Mouse (Mus musculus) mesoderm, embryonic 11.5 days (tissue): ENCODE measurements around the gene Yif1a.

ENCODE experiments used
- DNase-seq: peaks from one replicate; pipeline ENCODE4 v3.0.0-alpha.2; 2012; ENCODE audit warnings: low read depth, low spot score

Yif1a gene

DNA sequence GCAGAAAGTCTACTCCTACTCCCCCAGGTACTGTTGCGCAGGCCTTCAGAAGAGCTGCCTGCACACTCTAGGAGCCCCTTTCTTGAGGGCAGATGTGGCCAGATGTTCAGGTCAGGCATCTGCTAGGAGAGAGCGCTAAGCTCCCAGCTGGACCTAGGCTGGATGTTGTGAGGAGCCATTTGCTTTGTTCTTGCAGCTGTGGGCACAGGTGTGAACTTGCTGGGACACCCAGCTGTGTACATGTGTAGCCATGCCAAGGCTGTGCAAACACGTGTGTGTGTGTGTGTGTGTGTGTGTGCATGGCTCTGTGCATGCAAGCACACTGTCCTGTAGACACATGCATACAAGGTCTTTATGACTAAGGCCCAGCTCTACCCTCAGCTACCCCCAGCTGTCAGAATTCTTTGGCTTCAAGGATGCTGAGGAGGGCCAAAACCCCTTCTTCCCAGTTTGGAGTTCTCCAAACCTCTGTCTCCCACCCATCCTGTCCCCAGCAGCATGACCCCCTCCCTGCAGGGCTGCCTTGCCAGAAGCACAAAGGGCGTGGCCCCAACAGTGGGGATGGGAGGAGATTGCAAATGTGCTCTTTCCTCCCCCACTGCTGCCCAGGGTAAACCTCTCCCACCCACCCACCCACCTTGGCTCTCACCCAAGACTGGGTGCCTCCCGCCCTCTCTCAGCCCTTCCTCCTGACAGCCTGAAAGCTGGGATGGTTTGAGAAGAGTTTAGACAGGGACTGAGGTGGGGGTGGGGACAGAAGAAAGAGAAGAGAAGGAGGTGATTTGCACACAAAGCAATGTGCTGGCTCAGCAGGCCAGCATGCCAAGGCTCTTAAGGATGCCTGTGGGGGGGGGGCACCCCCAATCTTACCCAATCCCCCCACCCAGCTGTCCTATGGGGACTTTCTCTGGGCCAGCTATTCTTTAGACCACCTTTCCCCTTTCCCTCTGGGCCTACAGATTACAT, 27.7 kb upstream of the Yif1a start:
- no peak for DNase-seq

DNA sequence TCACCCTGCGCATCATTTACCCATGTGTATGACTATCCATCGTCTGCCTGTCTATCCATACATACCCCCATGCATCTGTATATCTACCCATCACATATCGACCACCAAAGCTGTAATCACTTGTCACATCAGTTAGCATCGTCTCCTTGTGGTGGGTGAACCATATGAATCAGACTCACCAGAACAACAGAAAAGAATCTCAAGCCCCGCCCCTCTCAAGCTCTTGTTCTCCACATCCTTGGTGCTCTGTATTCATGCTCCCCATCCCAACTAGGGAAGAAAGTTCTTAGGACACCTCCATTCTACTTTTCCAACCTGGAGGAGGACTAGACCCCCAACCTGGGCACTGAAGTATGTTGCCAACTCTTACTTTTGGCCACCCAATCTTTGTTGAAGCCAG, 26.3 kb upstream of the Yif1a start:
- no peak for DNase-seq

DNA sequence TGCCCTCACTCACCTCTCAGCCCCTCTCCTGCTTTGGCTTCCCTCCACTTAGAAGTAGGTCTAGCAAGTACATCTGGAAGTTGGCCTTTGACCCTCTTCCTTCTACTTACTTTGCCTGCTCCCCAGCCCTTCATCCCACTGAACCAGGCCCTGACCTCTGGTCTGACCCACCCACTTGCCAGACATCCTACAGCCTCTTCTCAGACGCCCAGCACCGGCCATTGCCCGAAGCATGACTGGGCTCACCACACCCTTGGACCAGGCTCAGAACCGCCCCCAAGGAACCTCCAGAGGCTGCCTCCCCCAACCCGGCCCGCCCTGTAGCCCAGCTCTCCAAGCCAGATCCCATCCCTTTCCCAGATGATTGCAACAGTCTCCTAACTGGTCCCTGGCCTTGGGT, 25.9 kb upstream of the Yif1a start:
- no peak for DNase-seq

DNA sequence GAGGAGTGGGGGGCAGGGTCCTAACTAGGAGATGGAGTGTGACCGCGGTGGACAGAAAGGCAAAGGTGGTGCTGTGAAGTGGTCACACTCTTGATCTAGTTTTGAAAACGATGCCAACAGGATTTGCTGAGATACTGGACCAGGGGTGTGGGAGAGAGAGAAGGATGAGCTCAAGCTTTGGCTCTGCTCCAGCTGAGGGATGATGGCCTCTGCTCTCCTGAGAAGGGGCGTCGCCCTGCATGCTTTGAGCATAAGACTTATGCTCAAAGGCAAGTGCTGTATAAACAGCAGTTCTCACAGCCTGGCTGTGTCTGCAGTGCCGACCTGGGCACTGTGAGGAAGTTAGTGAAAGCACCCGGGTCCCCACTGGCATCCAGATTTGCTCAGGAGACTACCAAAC, 23.2 kb upstream of the Yif1a start:
- no peak for DNase-seq

DNA sequence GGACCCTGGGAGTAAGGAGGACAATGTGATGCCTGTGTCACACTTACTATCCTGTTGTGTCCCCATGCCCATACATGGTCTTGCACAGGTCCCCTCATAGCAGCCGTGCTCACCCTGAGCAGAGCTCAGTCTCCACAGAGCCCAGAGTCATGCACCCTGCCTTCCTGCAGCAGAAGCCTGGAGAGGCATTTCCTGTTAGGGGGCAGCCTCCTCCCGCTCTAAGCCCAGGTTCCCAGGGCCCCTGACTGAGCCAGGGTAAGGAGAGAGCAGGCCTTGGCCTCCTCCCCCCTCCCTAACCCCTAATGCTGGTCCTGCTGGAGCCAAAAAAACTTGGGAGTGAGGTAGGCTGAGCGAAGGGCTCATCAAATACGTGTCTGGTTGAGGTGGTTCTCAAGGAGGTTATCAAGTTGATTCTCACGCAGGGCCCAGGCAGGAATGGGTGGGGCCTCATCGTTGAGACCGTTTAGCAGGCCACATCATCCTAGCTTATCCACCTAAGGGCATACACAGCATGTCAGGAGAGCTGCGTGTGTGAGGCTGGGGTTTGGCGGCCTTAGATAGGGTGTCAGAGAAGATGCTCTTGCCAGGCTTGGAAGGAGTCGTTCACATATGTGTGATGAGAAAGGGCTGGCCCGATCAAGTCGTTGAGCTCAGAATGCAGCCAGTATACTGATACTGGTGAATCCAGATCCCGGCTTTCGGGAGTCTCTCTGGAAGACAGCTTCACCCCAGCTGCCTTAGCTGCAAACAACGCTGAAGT, 21.1 kb upstream of the Yif1a start:
- no peak for DNase-seq

DNA sequence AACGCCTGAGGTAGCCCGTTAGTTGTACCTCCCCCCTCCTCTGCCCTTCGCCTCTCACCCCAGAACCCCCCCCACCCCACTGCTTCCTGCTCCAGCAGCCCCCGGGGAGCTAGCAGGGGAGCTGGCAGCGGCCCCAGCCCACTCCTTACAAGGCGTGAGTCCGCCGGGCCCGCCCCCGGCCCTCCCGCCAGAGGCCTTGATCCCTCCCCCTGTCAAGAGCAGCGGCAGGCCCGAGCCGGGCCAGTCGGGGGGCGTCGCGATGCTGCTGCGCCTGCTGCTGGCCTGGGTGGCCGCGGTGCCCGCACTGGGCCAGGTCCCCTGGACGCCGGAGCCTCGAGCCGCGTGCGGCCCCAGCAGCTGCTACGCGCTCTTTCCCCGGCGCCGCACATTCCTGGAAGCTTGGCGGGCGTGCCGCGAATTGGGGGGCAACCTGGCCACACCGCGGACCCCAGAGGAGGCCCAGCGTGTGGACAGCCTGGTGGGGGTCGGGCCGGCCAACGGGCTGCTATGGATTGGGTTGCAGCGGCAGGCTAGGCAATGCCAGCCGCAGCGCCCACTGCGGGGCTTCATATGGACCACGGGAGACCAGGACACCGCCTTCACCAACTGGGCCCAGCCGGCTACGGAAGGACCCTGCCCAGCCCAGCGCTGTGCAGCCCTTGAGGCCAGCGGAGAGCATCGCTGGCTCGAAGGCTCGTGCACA, 20.3 kb upstream of the Yif1a start, which contains the start of gene Cd248:
TSS of gene Cd248 (plus strand) at position 212 of the 703 bp plus-strand sequence.
- DNase-seq = peak; percentile 68

DNA sequence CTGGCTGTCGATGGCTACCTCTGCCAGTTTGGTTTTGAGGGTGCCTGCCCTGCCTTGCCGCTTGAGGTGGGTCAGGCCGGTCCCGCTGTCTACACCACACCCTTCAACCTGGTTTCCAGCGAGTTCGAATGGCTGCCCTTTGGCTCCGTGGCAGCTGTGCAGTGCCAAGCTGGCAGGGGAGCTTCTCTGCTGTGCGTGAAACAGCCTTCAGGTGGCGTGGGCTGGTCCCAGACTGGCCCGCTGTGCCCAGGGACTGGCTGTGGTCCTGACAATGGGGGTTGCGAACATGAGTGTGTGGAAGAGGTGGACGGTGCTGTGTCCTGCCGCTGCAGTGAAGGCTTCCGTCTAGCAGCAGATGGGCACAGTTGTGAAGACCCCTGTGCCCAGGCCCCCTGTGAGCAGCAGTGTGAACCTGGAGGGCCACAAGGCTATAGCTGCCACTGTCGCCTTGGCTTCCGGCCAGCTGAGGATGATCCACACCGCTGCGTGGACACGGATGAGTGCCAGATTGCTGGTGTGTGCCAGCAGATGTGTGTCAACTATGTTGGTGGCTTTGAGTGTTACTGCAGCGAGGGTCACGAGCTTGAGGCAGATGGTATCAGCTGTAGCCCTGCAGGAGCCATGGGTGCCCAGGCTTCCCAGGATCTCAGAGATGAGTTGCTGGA, 19.6 kb upstream of the Yif1a start:
- no peak for DNase-seq

DNA sequence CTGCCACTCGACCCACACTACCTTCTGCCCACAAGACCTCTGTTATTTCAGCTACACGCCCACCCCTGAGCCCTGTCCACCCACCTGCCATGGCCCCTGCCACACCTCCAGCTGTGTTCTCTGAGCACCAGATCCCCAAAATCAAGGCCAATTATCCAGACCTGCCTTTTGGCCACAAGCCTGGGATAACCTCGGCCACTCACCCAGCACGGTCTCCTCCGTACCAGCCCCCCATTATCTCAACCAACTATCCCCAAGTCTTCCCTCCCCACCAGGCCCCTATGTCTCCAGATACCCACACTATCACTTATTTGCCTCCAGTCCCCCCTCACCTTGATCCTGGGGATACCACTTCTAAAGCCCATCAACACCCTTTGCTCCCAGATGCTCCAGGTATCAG, 18.9 kb upstream of the Yif1a start:
- no peak for DNase-seq

DNA sequence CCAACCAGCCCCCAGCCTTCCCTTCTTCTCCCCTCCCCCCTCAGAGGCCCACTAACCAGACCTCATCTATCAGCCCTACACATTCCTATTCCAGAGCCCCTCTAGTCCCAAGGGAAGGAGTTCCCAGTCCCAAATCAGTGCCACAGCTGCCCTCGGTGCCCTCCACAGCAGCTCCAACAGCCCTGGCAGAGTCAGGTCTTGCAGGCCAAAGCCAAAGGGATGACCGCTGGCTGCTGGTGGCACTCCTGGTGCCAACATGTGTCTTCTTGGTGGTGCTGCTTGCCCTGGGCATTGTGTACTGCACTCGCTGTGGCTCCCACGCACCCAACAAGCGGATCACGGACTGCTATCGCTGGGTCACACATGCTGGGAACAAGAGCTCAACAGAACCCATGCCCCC, 18.4 kb upstream of the Yif1a start:
- DNase-seq = no peak

DNA sequence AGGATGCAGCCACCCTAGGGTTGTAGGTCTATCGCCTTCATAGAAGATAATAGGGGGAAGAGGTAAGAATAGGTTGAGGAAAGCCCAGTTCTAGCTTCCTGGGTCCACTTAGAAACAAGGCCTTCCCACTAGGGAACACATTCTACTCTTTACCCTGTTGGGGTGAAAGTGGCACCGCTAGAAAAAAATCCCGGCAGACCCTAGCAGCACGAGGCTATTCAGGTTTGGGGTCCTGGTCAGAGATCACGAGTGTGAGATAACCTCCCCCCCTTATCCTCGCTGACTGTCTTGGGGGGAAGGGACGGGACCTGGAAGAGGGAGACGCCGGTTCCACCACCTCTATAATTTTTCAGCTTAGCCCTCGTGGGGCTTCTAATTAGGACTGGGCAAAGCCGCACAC, 17.3 kb upstream of the Yif1a start:
- no peak for DNase-seq

DNA sequence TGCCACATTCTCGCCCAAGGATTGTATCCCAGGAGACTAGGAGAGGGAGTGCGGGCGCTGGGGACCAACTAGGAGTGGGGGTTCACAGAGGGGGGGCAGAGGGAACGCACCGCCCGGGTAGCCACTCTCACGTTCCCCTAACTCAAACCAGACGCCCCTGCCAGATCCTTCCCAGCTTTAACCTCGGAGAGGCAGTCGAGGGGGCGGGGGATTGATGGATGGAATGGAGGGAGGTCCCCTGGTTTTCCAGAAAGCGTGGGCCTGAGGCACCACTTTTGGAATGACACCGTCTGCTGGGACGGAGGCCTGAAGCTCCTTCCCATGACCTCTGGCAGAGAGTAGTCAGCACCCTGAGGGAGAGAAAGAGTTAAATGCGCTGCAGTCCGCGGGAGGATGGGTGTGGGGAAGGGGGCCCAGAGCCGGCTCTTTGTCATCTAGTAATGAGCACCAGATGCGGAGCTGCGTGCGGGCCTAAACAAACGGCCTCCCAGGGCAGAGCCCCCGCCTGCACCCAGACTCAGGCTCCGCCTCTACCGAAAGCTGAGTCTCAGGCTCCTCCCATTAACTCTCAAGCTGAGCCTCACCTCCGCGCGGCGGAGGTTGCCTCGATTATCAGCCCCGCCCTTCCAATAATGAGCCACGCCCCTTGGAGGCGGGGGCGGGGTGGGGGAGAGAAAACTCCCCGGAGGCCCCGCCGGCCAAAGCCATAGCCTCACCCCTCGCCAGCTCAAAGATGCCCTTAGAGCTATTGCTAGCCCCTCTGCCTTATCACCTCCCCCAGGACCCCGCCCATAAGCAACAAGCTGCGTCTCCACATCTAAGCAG, 16.6 kb upstream of the Yif1a start:
- peak; percentile 96 for DNase-seq

DNA sequence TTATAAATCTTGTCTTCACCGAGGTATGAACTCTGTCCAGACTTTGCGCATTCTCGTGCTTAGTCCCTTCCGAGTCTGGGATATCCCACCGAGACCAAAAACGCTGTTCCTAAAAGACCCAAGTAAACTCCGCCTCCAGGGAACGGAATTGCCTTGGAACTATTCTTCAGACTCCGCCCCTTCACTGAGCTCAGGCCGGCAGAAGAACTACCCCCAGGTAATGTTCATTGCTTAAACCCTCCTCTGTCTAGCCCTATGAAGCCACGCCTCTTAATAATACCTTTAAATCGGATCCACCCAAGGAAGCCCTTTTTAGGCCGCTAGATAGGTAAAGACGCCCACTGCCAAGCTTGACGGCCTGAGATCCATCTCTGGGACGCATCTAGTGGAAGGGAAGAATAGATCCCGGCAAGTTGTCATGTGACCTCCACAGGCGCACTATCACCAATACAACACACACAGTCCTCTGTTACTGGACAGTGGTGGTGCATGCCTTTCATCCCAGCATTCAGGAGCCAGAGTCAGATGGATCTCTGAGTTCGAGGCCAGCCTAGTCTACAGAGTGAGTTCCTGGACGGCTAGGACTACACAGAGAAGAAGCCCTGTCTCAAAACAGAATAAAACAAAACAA, 15.8 kb upstream of the Yif1a start:
- DNase-seq = peak; percentile 77

DNA sequence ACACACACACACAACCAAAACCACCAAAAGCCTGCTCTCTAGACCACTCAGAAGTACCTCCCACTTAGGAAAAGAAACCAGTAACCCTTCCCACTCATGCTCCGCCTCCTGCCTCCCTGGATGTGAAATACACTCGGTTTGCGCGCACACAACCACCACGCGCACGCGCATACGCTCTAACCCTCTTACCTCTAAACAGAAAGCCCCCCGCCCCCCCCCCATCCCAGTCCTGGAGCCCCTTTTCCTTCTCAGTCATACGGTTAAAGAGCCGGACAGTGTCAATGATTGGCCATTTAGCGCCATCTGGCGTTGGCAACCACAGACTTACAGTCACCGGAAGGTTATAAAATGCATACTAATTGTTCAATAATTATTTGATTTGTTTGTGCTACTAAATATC, 15.3 kb upstream of the Yif1a start:
- peak; percentile 81 for DNase-seq

DNA sequence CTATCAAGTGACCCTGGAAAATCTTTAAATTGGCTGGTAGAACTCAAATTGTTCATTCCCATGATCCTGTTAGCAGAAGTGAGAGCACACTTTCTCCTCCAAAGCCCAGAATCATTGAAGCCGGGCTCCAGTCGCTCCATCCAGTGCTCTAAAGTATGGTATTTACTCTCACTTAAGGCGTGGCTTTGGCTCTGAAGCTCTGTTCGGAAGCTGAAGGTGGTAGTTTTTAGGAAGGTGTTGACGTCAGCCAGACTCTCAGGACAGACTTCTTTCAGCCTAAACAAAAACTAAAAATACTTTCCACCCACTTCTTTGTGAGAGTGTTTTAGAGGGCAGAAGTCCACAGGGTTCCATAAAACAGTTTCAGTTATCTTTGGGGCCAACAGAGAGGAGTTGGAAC, 14.8 kb upstream of the Yif1a start:
- no peak for DNase-seq

DNA sequence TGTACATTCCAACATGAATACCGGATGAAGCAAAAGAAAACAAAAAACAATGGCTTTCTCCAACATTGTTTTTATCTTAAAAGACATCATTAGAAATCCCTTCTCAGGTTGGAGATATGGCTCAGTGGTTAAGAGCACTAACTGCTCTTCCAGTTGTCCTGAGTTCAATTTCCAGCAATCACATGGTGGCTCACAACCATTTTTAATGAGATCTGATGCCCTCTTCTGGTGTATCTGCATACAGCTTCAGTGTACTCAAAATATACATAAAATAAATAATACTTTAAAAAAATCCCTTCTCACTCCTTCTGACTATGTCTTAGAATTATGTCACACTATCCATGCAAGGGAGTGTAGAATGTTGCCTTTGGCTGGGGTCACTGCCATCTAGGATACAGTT, 9.1 kb upstream of the Yif1a start:
- no peak for DNase-seq

DNA sequence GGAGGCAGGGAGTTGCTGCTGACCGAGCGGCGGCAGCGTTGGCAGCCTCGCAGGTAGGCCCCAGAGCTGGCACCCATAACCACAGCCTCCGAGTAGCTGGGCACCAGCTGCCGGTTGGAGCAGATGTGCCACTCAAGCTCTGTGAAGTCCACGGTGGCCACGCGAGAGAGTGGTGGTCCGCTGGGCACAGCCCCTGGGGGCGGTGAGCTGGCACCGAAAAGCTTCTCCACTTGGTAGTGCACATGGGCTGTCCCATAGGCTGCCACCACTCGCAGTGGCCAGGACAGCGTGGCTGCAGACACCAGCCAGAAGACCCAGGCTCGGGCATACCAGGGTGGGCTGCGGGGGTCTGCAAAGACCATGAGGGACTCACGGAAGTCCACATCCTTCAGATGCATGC, 6.3 kb upstream of the Yif1a start:
- DNase-seq = no peak

DNA sequence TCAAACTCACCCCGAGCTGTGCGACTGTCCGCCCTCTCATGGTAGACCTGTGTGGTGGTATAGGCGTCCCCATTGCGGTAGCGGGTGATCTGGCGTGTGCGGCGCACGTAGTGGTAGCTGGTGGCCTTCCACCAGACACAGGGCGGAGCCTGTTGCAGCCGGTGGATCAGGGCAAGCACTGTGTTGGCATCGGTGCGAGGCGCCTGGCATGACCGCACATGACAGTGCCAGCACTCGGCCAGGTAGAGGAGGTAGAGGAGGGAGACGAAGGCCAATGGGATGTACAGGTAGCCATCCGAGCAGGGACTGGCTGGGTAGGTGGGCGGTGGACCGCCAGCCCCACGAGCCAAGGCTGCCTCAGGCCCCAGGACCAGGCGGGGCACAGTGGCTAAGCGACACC, 5.7 kb upstream of the Yif1a start:
- DNase-seq = no peak

DNA sequence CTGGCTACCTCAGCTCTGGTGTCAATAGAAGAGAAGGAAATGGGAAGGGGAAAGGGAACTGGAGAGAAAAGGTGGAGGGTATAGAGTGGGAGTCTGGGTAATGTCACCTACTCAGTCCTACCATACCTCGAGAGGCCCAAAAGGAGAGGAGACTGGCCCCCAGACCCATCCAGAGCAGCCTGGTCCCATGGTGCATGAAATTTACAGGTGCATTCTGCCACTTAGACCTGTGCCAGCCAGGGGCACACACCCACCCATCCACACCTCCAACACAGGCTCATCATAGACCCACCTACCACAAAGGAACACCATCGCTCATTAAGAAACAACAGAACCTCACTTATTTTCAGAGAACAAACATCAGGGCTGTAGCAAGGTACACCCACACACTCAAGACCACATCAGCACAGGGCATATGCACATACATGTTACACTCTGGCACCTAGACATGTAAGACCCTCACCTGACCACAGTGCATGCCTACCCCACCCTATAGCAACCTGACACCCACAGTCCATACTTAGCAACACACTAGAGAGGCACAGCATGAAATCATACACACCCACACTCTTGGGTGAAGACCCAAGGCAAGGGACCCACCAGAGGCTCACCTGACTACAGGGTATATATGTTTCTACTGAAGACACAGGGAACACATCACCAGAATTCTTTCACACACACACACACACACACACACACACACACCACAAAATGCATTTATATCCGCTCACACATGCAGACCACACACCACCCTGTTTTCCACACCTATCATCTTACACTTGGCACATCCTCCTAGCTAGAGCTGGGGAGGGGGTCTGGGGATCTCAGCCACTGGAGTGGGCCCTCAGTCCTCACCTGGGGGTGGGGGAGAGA, 4.1 kb upstream of the Yif1a start:
- no peak for DNase-seq

DNA sequence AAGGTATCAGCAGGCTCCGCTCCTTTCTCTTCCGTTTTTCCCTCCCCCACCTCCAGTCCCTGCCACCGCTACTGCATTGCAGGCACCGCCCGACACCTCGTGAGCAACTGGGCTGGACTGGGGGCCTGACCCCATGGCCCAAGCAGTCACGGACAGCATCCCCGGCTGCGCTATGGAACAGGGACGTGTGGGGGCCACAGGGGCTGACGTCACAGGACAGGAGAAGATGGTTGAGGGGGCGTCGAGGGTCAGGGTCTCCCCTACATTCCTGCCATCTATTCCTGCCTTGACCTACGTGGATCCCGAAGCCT, 3.5 kb upstream of the Yif1a start:
- no peak for DNase-seq
